Mouse (Mus musculus) gastrocnemius, adult 8-10 months (tissue): ENCODE measurements around the gene Gorasp1. TPM values are rescaled to one million over a fixed set of nuclear protein-coding genes. Genes with fewer than 3 reads are reported as not detected.

Experiments used
- total RNA-seq, 4 experiments: library from RNA; stranded (reverse); gene quantifications; 2 replicates each; pipeline ENCODE4 v1.2.4; 2022

Gorasp1 gene
- total RNA-seq, 4 experiments from 2014 or later = 21.7 to 25.8 (median 24.7) TPM

Other genes with a start within 250 kb of the Gorasp1 start
- not detected for gene Scn10a, start 218.2 kb downstream of the Gorasp1 start, total RNA-seq
- under 1 TPM in 2 of 4 experiments, not detected in 2; 0.05 TPM for gene Scn11a, start 112.1 kb downstream of the Gorasp1 start, total RNA-seq
- gene Wdr48, start 42.7 kb downstream of the Gorasp1 start, total RNA-seq = 10 to 100 TPM in 2 of 4 experiments, 1 to 10 TPM in 2; 9.1 to 10.6 (median 9.8) TPM
- not detected for gene Ttc21a, start within 50 bp of the Gorasp1 start, total RNA-seq
- 10 to 100 TPM in 1 of 4 experiments, 1 to 10 TPM in 3; 3.6 to 10.2 (median 5.9) TPM for gene Csrnp1, start 47.1 kb upstream of the Gorasp1 start, total RNA-seq
- 100 to 1,000 TPM in 2 of 4 experiments, 10 to 100 TPM in 2; 68.7 to 171 (median 104) TPM for gene Xirp1, start 86.0 kb upstream of the Gorasp1 start, total RNA-seq
- gene Cx3cr1, start 132.3 kb upstream of the Gorasp1 start, total RNA-seq = under 1 TPM in 2 of 4 experiments, not detected in 2; 0.11 to 0.24 TPM
- not detected for gene Ccr8, start 154.5 kb upstream of the Gorasp1 start, total RNA-seq
- 10 to 100 TPM in 2 of 4 experiments, 1 to 10 TPM in 2; 8.7 to 13.2 (median 9.8) TPM for gene Slc25a38, start 172.8 kb upstream of the Gorasp1 start, total RNA-seq
- 100 to 1,000 TPM; 426 to 569 (median 499) TPM for gene Rpsa, start 190.1 kb upstream of the Gorasp1 start, total RNA-seq
- gene Mobp, start 212.1 kb upstream of the Gorasp1 start, total RNA-seq = not detected